Mouse (Mus musculus) left cerebral cortex, postnatal 36 days (tissue): Measurements from ENCODE around the gene Lhfp. TPM values are rescaled to one million over a fixed set of nuclear protein-coding genes. Genes with fewer than 3 reads are reported as not detected.

Experiments
- DNase-seq, 2 experiments: peaks; one replicate each; pipeline ENCODE4 v3.0.0; 2021 to 2022; ENCODE audit warnings: low spot score in 2 of 2, mixed read lengths in 1 of 2
- intact Hi-C: fragments of 180-260 bp; cut with DNase I; formaldehyde crosslinking; loops from one replicate; pipeline ENCODE4 v1.15.1; 2025
- total RNA-seq, 2 experiments: library from RNA; stranded (reverse); gene quantifications; 2 replicates each; pipeline ENCODE4 v1.2.3; 2021

The Lhfp gene
- total RNA-seq, 2 experiments from 2014 or later = 29.8 to 35.1 TPM

GRCm38 (mm10) chr3:53039746-53040145 lies 1.6 kb upstream of the Lhfp start:
- no peak for DNase-seq
- intact Hi-C loops = loop anchor here (2.0 to 5.0 kb wide), 3 partner anchors 125 to 283 kb away; no protein-coding TSS in a partner anchor

- intact Hi-C loops = loop anchor here (2.0 to 5.0 kb wide), 3 partner anchors 124 to 281 kb away; no protein-coding TSS in a partner anchor
- no peak for DNase-seq
Measured at GRCm38 (mm10) chr3:53040593-53041410, 526 bp upstream of the Lhfp start.

GRCm38 (mm10) chr3:53042240-53042567 lies 876 bp downstream of the Lhfp start:
- intact Hi-C loops = loop anchor here (5.0 kb wide), 2 partner anchors 205 to 280 kb away; no protein-coding TSS in a partner anchor
- no peak for DNase-seq

DNA sequence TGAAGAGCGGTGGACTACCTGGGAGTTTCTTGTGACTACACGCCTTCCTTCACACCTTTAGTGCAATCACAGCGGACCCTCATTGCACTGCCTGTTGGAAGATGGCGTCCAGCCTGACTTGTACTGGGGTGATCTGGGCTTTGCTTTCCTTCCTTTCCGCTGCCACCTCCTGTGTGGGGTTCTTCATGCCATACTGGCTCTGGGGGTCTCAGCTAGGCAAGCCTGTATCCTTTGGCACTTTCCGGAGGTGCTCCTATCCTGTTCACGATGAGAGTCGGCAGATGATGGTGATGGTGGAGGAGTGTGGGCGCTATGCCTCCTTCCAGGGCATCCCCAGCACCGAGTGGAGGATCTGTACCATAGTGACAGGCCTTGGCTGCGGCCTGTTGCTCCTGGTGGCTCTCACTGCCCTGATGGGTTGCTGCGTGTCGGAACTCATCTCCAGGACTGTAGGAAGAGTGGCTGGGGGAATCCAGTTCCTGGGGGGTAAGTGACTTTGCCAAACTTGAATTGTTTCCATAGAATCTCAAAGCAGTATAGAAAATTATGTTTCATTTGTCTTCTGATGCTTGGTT lies 2.0 kb downstream of the Lhfp start:
- no peak for DNase-seq

DNA sequence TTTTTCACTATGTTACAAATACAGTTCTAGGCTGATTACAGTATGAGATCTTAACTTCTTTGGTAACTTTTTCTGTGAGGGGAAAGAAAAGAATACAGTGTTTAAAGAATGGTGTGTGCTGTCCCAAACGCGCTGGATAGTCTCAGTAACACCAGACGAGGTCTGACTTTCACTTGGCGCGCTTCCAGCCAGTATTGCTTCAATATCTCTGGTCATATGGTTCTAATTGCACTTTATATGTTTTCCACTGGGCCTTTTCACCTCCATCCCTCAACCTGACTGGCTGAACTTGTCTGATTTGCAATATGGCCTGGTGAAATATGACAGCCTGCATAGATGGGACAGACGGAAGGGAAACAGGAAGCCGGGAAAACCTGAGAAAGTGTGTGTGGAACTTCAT lies 2.9 kb downstream of the Lhfp start:
- no peak for DNase-seq
- intact Hi-C loops = loop anchor here (5.0 kb wide), 2 partner anchors 203 to 278 kb away; no protein-coding TSS in a partner anchor

More for the DNA sequence above, 2.0 kb downstream of the Lhfp start:
- intact Hi-C loops = loop anchor here (5.0 kb wide), 2 partner anchors 204 to 279 kb away; no protein-coding TSS in a partner anchor

GRCm38 (mm10) chr3:53044682-53045299 lies 3.5 kb downstream of the Lhfp start:
- intact Hi-C loops = loop anchor here (5.0 kb wide), 2 partner anchors 203 to 278 kb away; no protein-coding TSS in a partner anchor
- DNase-seq = no peak

DNA sequence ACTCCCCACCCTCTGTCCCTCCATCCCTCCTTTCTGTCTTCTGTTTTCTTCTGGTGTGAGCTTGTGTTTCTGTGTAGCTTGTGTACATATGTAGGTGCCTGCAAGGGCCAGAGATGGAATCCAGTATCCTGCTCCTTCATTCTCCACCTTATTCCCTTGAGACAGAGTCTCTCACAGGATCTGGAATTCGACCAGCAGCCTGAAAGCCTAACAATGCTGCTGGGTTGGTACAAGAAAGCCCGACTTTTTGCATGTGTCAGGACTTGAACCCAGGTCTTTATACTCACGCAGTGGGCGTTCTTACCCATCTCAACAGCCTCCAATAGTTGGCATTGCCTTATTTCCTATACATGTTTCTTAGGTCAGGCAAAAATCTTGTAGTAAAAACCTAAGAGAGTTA lies 4.4 kb downstream of the Lhfp start:
- intact Hi-C loops = no loop called here
- DNase-seq = no peak

DNA sequence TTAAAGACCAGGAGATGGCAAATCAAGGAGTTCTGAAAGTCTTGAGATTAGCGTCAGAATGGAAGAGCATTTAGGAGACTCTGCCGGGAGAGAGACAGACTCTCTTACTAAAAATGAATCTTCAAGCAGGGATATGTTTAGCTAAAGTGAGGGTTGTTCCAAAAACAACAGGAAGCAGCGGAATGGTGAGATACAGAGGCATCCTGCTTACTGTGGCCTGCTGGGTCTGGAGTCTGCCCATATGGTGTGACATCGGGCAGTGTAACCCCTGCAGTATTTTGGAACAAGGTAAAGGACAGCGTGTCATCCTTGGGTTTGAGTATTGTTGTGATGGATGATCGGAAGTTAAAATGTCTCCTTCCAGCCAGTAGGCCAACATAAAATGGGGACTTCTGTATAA lies 5.0 kb downstream of the Lhfp start:
- no peak for DNase-seq
- intact Hi-C loops = no loop called here

DNA sequence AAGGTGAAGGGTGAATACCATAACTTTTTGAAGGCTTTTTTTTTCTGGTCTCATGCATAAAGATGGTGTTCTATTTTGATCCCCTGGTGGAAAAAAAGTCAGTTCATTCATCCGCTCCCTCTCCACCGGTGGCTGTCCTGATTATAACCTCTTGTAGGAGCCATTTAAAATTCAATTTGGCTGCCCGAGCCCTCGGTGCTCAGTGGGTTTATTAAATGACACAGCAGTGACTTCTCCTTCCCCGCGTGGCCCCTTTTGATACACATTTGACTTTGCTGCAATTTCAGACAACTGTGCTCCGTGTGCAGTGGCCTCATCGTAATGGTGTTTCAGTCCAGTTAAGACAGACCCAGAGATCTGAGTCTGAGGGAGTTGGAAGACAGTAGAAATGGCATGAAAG lies 11.1 kb downstream of the Lhfp start:
- intact Hi-C loops = no loop called here
- DNase-seq = no peak

- DNase-seq = no peak
- intact Hi-C loops = no loop called here
Measured at GRCm38 (mm10) chr3:53056430-53056829, 15.1 kb downstream of the Lhfp start.

GRCm38 (mm10) chr3:53059959-53060358 lies 18.6 kb downstream of the Lhfp start:
- intact Hi-C loops = no loop called here
- no peak for DNase-seq

GRCm38 (mm10) chr3:53063423-53064147 lies 22.3 kb downstream of the Lhfp start:
- DNase-seq = no peak
- intact Hi-C loops = no loop called here

DNA sequence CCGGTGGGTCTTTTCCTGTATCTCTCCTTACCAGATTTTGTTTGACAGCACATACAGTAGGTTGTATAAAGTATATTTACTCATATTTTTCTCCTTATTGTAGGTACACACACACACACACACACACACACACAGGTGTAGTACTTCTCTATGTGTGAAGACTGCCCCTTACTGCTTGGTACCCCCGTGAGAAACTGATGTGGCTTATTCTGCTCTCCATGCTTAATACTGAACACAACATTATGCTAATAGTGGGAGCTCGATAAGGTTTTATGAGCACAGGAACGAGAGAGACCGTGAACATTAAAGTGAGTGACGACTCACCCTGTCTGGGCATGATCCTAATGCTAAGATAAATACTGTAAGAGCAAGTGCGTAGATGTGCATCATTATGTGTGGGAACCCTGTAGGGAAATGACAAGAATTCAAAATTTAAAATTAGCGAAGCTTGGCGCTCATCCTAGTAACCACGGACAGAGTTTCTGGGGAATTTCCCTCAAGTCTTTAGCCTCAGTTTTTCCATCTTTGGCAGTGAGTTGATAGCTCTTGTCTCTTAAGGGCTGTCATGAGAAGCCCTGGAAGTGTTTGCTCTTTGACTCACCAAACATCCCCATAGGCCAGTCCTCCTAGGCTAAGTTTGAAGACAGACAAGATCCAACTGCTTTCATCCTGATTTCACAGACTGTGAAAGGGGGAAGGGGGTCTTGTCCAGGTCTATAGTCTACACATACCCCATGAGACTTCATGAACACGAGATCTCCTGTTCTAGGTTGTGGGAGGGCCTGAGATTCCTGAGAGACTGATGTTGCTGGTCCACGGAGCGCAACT lies 24.2 kb downstream of the Lhfp start:
- intact Hi-C loops = no loop called here
- DNase-seq = no peak

DNA sequence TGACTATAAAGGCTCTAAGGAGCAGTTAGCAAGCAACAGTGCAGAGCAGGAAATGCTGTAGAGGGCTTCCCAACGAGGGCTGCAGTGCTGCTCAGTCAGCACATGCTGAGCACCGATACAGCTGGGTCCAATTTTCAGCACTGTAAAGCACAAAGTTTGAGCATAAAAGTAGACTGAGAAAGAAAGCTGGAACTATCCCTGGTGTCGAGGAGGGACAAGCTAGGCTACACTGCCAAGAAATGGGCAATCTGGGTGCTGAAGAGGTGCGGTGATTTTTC lies 24.7 kb downstream of the Lhfp start:
- DNase-seq = no peak
- intact Hi-C loops = no loop called here

DNA sequence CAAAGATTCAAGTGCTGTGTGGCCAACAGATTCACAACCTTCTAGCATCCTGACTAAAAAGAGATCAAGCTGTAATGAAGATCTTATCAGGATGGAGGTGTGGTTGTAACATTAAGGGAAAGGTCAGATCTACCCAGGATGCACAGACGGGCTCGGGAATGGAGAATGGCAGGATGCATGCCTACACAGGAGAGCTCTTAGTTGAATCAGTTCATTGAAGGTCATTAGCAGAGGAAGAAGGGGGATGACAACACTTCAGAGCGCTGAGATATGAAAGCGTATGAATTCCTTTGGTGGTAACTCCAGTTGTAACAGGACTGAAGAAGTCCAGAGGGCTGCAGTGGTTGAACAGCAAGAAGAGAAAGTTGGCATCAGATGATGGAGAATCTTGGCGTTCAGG lies 27.1 kb downstream of the Lhfp start:
- no peak for DNase-seq
- intact Hi-C loops = no loop called here

DNA sequence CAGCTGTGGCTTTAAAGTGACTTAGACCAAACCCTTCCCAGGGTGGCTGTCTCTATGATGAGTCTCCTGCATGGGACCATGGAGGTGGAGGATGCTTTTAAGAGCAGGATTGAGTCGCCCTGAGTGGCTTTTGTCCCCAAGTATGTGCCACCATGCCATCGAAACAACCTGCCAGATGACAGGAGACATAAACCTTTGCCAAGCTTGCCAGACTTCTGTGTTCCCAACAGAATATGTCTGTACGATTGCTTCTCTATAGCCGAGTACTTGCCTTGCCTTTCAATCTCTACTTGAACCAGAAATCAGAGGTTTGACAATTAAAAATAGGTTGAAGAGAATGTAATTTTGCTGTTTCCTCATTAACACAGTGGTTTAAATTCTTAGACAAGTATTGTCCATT lies 32.9 kb downstream of the Lhfp start:
- intact Hi-C loops = no loop called here

GRCm38 (mm10) chr3:53074761-53075160 lies 33.4 kb downstream of the Lhfp start:
- DNase-seq = no peak
- intact Hi-C loops = no loop called here

More for the DNA sequence above, 32.9 kb downstream of the Lhfp start:
- DNase-seq = no peak

DNA sequence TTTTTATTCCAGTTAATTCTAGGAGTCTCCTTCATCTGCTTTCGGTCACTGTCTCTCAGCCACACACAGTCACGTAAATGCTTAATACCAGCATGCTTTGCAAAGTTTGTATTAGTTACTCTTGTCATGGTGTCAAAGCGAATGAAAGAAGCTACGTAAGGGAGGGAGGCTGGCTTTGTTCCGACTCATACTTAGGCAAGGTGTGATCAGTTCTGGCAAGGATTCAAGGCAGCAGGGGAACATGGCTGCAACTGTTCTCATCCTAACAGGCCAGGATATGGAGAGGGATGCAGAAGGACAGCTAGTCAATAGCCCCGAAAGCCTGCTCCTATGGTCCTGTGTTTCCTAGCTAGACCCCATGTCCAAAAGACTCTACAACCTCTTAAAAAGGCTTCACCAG lies 39.0 kb downstream of the Lhfp start:
- intact Hi-C loops = no loop called here

GRCm38 (mm10) chr3:53080710-53081109 lies 39.4 kb downstream of the Lhfp start:
- no peak for DNase-seq
- intact Hi-C loops = no loop called here

More for the DNA sequence above, 39.0 kb downstream of the Lhfp start:
- DNase-seq = no peak
